Mouse (Mus musculus): ENCODE measurements around the gene Nmt1. TPM values are rescaled to one million over a fixed set of nuclear protein-coding genes. Genes with fewer than 3 reads are reported as not detected.

Gene Nmt1
- polyA plus RNA-seq, 1 experiment, result 101 TPM

DNA sequence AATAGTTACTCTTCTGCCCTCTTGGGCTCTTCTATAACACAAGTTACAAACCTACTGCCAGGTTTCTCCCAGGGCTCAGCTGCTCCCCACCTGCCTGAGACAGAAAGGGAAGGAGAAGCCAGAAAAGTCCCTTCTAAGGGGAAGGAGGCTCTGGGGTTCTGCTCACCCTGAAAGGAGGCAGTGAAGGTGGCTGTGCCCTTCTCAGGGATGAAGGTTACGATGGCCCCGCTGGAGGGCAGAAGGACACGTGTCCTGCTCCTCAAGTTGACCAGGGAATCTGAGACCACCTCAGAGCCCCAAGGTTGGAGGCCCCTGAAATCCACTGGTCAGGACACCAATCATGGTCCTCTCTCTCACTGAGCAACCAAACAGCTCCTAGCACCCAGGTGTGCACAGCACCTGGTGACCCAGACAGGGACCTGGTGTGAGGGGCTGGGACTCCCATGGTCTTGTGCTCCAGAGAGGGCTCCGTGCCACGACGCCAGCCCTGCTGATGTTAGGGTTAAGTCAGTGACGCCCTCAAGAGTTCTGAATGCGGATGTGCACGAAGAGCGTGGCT lies 42.4 kb downstream of the Nmt1 start:
- no peak for TF ChIP-seq CTCF (IDR thresholded peaks at IDR 0.05; ENCODE audit: low read depth, low read length)
- TF ChIP-seq EP300 (IDR thresholded peaks at IDR 0.05; ENCODE audit: insufficient read depth, low read depth, low read length), result no peak
- no peak for TF ChIP-seq POLR2A (IDR thresholded peaks at IDR 0.05; ENCODE audit: insufficient read depth, low read length)
- Histone ChIP-seq H3K9me3 (replicated peaks; ENCODE audit: control insufficient read depth, insufficient read depth, low read length, poor library complexity, severe bottlenecking) (no peaks in the 10 kb centered on the region), H3K9ac (ENCODE audit: low read depth, poor library complexity, severe bottlenecking) (no peak overlapping the region), H3K4me3 (ENCODE audit: low read depth, low read length) (no peak overlapping the region), H3K27me3 (ENCODE audit: control insufficient read depth, insufficient read depth, low read length, poor library complexity, severe bottlenecking) (no peaks in the 10 kb centered on the region), H3K4me1 (ENCODE audit: control insufficient read depth, insufficient read depth, low read length) (peaks cover 5% of the 10 kb centered on the region), H3K36me3 (ENCODE audit: control insufficient read depth, insufficient read depth, low read length, poor library complexity, severe bottlenecking) (peaks cover 22% of the 10 kb centered on the region), H3K27ac (ENCODE audit: insufficient read depth, low read length) (no peak overlapping the region)

DNA sequence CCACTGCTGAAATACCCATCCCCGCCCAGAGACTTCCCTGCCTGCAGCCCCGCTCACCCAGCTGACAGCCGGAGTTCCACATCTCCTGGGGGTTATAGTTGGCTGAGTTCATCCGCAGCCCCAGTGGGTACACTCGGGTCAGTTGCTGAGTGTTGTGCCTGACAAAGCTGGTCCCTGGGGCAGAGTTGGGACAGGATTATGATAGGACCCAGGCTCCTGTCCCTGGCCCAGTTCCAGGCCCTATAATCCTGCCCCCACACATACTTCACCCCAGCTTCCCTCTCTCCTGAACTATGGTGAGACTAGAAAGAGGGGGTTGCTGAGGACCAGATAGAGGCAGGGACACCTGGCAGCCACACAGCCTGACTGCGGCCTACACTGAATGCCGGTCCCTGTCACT lies 45.7 kb downstream of the Nmt1 start:
- H3K9ac ChIP-seq (ENCODE audit: low read depth, poor library complexity, severe bottlenecking), result no peak overlapping the region
- no peaks in the 10 kb centered on the region for H3K9me3 ChIP-seq (replicated peaks; ENCODE audit: control insufficient read depth, insufficient read depth, low read length, poor library complexity, severe bottlenecking)
- no peak overlapping the region for H3K4me3 ChIP-seq (ENCODE audit: low read depth, low read length)
- no peak overlapping the region for H3K27ac ChIP-seq (ENCODE audit: insufficient read depth, low read length)
- H3K4me1 ChIP-seq (ENCODE audit: control insufficient read depth, insufficient read depth, low read length), result peaks cover 5% of the 10 kb centered on the region
- TF ChIP-seq CTCF (IDR thresholded peaks at IDR 0.05; ENCODE audit: low read depth, low read length) (no peak), POLR2A (IDR thresholded peaks at IDR 0.05; ENCODE audit: insufficient read depth, low read length) (no peak), EP300 (IDR thresholded peaks at IDR 0.05; ENCODE audit: insufficient read depth, low read depth, low read length) (no peak)
- peaks cover 7% of the 10 kb centered on the region for H3K36me3 ChIP-seq (ENCODE audit: control insufficient read depth, insufficient read depth, low read length, poor library complexity, severe bottlenecking)
- no peaks in the 10 kb centered on the region for H3K27me3 ChIP-seq (ENCODE audit: control insufficient read depth, insufficient read depth, low read length, poor library complexity, severe bottlenecking)

DNA sequence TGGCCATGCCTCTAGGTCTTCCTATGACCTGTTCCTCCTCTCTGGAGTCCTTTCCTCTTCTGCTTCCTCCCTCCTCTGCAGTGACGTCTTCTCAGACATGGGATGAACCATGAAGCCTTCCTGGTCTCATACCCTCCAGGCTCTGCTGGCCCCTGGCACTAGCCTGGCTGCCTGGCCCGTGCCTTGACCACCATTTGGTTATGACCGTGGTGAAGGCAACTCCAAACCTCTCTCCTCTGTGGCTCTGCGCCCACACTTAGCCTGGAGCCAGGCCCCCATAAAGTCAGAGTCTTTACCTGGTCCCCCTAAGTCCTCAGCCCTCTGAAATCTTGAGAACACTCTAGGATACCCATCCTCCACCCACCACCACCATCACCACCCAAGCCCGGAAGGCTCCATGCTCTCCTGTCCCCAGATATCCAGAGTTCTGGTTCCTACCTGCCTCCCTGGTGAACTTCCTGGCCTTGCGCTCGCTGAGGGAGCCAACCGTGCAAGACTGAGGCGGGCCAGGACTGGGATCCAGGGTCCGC lies 46.2 kb downstream of the Nmt1 start:
- no peaks in the 10 kb centered on the region for H3K9me3 ChIP-seq (replicated peaks; ENCODE audit: control insufficient read depth, insufficient read depth, low read length, poor library complexity, severe bottlenecking)
- no peak overlapping the region for H3K9ac ChIP-seq (ENCODE audit: low read depth, poor library complexity, severe bottlenecking)
- no peak overlapping the region for H3K4me3 ChIP-seq (ENCODE audit: low read depth, low read length)
- no peaks in the 10 kb centered on the region for H3K27me3 ChIP-seq (ENCODE audit: control insufficient read depth, insufficient read depth, low read length, poor library complexity, severe bottlenecking)
- H3K36me3 ChIP-seq (ENCODE audit: control insufficient read depth, insufficient read depth, low read length, poor library complexity, severe bottlenecking), result peaks cover 2% of the 10 kb centered on the region; the same call in 1 of the 2 replicates
- no peak for TF ChIP-seq EP300 (IDR thresholded peaks at IDR 0.05; ENCODE audit: insufficient read depth, low read depth, low read length)
- no peak for TF ChIP-seq CTCF (IDR thresholded peaks at IDR 0.05; ENCODE audit: low read depth, low read length)
- TF ChIP-seq POLR2A (IDR thresholded peaks at IDR 0.05; ENCODE audit: insufficient read depth, low read length), result no peak
- H3K27ac ChIP-seq (ENCODE audit: insufficient read depth, low read length), result no peak overlapping the region
- peaks cover 5% of the 10 kb centered on the region for H3K4me1 ChIP-seq (ENCODE audit: control insufficient read depth, insufficient read depth, low read length)

DNA sequence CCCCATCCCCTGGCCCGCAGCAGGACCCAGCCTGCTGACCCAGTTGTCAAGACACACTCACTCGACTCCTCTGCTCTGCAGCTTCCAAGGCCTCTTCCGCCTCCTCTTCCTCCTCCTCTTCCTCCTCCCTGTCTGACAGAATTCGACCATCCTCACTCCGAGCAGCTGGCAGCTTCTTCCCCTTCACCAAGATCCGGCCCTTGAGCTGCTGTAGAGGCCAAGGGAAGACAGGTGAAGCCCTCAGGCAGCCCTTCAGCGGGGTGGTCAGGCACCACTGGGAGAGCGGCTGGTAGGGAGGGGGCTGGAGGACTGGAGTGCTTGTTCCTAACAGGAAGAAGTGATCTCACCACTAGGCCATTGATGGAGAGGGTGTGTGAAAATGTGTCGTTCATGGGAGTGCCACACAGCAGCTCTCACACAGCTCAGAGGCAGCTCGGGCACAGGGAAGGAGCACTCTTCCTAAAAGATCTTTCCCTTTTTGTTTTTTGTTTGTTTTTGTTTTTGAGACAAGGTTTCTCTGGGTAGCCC lies 46.9 kb downstream of the Nmt1 start:
- Histone ChIP-seq H3K4me1 (ENCODE audit: control insufficient read depth, insufficient read depth, low read length) (peaks cover 5% of the 10 kb centered on the region), H3K27ac (ENCODE audit: insufficient read depth, low read length) (no peak overlapping the region), H3K27me3 (ENCODE audit: control insufficient read depth, insufficient read depth, low read length, poor library complexity, severe bottlenecking) (no peaks in the 10 kb centered on the region), H3K4me3 (ENCODE audit: low read depth, low read length) (no peak overlapping the region; the same call in 1 of the 2 replicates), H3K9ac (ENCODE audit: low read depth, poor library complexity, severe bottlenecking) (no peak overlapping the region), H3K9me3 (replicated peaks; ENCODE audit: control insufficient read depth, insufficient read depth, low read length, poor library complexity, severe bottlenecking) (no peaks in the 10 kb centered on the region), H3K36me3 (ENCODE audit: control insufficient read depth, insufficient read depth, low read length, poor library complexity, severe bottlenecking) (no peaks in the 10 kb centered on the region)
- TF ChIP-seq CTCF (IDR thresholded peaks at IDR 0.05; ENCODE audit: low read depth, low read length), result no peak
- no peak for TF ChIP-seq POLR2A (IDR thresholded peaks at IDR 0.05; ENCODE audit: insufficient read depth, low read length)
- TF ChIP-seq EP300 (IDR thresholded peaks at IDR 0.05; ENCODE audit: insufficient read depth, low read depth, low read length), result no peak

DNA sequence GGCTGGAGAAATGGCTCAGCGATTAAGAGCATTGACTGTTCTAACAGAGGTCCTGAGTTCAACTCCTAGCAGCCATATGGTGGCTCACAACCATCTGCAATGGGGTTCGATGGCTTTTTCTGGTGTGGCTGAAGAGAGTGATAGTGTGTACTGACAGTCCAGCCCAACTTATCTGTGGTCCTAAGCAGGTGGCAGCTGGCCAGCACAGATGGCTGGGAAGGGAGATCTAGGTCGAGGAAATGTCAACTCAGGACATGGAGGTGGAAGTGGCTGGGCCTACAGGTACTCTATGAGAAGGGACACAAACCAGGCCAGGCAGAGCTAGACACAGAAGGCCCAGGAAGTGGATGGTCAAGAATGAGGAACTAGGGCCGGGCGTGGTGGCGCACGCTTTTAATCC lies 48.0 kb downstream of the Nmt1 start:
- Histone ChIP-seq H3K27ac (ENCODE audit: insufficient read depth, low read length) (no peak overlapping the region), H3K27me3 (ENCODE audit: control insufficient read depth, insufficient read depth, low read length, poor library complexity, severe bottlenecking) (no peaks in the 10 kb centered on the region), H3K4me1 (ENCODE audit: control insufficient read depth, insufficient read depth, low read length) (peaks cover 5% of the 10 kb centered on the region), H3K36me3 (ENCODE audit: control insufficient read depth, insufficient read depth, low read length, poor library complexity, severe bottlenecking) (no peaks in the 10 kb centered on the region), H3K9ac (ENCODE audit: low read depth, poor library complexity, severe bottlenecking) (no peak overlapping the region), H3K9me3 (replicated peaks; ENCODE audit: control insufficient read depth, insufficient read depth, low read length, poor library complexity, severe bottlenecking) (no peaks in the 10 kb centered on the region), H3K4me3 (ENCODE audit: low read depth, low read length) (no peak overlapping the region)
- TF ChIP-seq POLR2A (IDR thresholded peaks at IDR 0.05; ENCODE audit: insufficient read depth, low read length), result no peak
- TF ChIP-seq EP300 (IDR thresholded peaks at IDR 0.05; ENCODE audit: insufficient read depth, low read depth, low read length), result no peak
- TF ChIP-seq CTCF (IDR thresholded peaks at IDR 0.05; ENCODE audit: low read depth, low read length), result no peak

DNA sequence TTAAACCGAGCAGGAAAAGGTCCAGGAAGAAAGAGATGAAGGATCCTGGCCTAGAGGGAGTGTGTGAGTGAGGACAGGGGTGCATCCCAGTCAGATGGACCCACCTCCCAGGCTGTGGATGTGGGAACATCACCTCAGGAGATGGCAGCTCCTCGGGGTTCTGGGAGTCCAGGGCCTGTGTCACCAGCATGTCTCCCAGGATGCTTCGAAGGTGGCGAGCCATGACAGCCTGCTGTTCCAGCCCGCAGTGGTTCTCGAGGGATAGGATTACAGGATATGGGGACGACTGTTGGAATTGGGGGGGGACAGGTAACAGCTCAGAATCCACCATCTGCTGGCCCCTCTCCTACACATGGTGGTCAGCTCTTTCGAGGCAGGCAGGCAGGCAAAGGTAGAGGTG lies 48.6 kb downstream of the Nmt1 start:
- Histone ChIP-seq H3K36me3 (ENCODE audit: control insufficient read depth, insufficient read depth, low read length, poor library complexity, severe bottlenecking) (no peaks in the 10 kb centered on the region), H3K27ac (ENCODE audit: insufficient read depth, low read length) (no peak overlapping the region), H3K9me3 (replicated peaks; ENCODE audit: control insufficient read depth, insufficient read depth, low read length, poor library complexity, severe bottlenecking) (no peaks in the 10 kb centered on the region), H3K4me3 (ENCODE audit: low read depth, low read length) (no peak overlapping the region), H3K9ac (ENCODE audit: low read depth, poor library complexity, severe bottlenecking) (no peak overlapping the region), H3K27me3 (ENCODE audit: control insufficient read depth, insufficient read depth, low read length, poor library complexity, severe bottlenecking) (no peaks in the 10 kb centered on the region), H3K4me1 (ENCODE audit: control insufficient read depth, insufficient read depth, low read length) (peaks cover 5% of the 10 kb centered on the region)
- TF ChIP-seq CTCF (IDR thresholded peaks at IDR 0.05; ENCODE audit: low read depth, low read length), result no peak
- TF ChIP-seq POLR2A (IDR thresholded peaks at IDR 0.05; ENCODE audit: insufficient read depth, low read length), result no peak
- TF ChIP-seq EP300 (IDR thresholded peaks at IDR 0.05; ENCODE audit: insufficient read depth, low read depth, low read length), result no peak

Measured in ES-Bruce4 (cell line).